Mouse (Mus musculus): ENCODE data around the gene Celsr1. TPM values are rescaled to one million over a fixed set of nuclear protein-coding genes. Genes with fewer than 3 reads are reported as not detected.

Gene Celsr1
- total and polyA plus RNA-seq, 2 experiments, result 2.4 to 11.5 TPM

DNA sequence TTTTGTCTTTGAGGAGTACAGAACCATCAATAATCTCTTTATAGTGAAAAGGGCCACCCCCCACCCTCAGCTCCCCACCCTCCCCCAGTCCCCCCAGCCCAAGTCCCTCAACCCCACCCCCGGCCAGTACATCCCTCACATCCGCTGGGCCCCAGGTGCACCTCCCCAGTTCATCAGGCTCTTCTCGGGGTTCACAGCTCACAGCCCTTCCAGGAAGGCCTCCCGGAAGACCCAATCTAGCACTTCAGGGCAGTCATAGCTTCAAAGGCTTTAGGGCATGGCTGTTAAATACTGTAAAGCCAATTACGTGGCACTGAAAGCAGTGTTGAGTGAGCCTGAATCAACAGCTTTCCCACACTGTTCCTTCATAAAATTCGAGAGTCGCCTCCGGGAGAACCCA lies 5.7 kb downstream of the Celsr1 start:
- Histone ChIP-seq H3K79me2 (ENCODE audit: control insufficient read depth, insufficient read depth, low read length) (no peaks in the 10 kb centered on the region), H3K4me3 (ENCODE audit: insufficient read depth, low read depth, low read length) (no peak overlapping the region), H3K27ac (replicated peaks; ENCODE audit: insufficient read depth, low read depth, low read length) (no peak overlapping the region), H3K9ac (ENCODE audit: low read depth, low read length) (no peak overlapping the region), H3K36me3 (ENCODE audit: control insufficient read depth, insufficient read depth, low read length) (no peaks in the 10 kb centered on the region), H3K27me3 (ENCODE audit: control insufficient read depth, insufficient read depth, low read length) (peaks cover 2% of the 10 kb centered on the region), H3K4me1 (ENCODE audit: control insufficient read depth, insufficient read depth, low read length) (no peaks in the 10 kb centered on the region)
- TF ChIP-seq POLR2A (IDR thresholded peaks at IDR 0.05; ENCODE audit: extremely low read depth, insufficient read depth, low read length), result no peak
- TF ChIP-seq CTCF (IDR thresholded peaks at IDR 0.05; ENCODE audit: low read depth, low read length), result no peak
- WGBS, result 78% methylated on average over 8 of the region's 8 CpGs
- no peak for DNase-seq (ENCODE audit: extremely low read depth, low read depth, low spot score)

DNA sequence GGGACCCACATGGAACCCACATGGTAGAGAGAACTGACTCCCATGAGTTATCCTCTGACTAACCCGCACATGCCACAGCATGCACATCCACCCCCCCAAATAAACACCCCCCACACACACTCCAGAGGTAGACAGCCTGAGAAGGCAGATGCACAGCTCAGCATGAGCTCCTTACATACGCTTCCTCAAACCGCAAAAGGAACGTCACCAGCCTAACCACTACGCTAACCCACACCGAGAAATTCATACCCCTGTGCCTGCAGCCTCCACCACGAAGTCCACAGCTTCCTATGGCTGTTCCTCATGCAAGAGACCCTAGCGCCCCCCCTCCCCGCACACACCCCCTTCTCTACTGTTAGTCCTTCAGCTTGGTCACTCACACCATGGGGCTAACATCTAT lies 11.6 kb downstream of the Celsr1 start:
- no peak for DNase-seq (ENCODE audit: extremely low read depth, low read depth, low spot score)
- no peaks in the 10 kb centered on the region for H3K27me3 ChIP-seq (ENCODE audit: control insufficient read depth, insufficient read depth, low read length)
- H3K9ac ChIP-seq (ENCODE audit: low read depth, low read length), result no peak overlapping the region
- H3K79me2 ChIP-seq (ENCODE audit: control insufficient read depth, insufficient read depth, low read length), result no peaks in the 10 kb centered on the region
- no peak overlapping the region for H3K27ac ChIP-seq (replicated peaks; ENCODE audit: insufficient read depth, low read depth, low read length)
- TF ChIP-seq POLR2A (IDR thresholded peaks at IDR 0.05; ENCODE audit: extremely low read depth, insufficient read depth, low read length) (no peak), CTCF (IDR thresholded peaks at IDR 0.05; ENCODE audit: low read depth, low read length) (no peak)
- H3K4me3 ChIP-seq (ENCODE audit: insufficient read depth, low read depth, low read length), result no peak overlapping the region
- WGBS, result 55% methylated on average over 9 of the region's 9 CpGs
- no peaks in the 10 kb centered on the region for H3K4me1 ChIP-seq (ENCODE audit: control insufficient read depth, insufficient read depth, low read length)
- no peaks in the 10 kb centered on the region for H3K36me3 ChIP-seq (ENCODE audit: control insufficient read depth, insufficient read depth, low read length)

DNA sequence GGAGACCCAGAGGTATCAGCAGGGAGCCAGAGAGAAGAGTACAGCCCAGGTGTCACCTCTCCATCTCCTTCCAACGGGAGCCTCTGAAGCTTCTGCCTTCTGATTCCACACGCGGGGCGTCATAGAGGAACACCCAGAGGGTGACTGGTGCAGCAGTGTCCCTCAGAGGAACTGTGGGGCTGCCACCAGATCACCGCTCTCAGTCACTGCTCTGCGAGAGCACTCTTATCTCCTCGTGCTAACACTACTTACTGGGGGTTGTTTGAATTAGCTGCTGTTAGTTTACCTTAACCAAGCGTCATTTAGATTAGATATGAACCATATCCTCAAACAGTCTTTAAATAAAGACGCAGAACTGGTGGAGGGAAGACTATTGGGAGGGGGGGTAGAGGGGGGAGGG lies 12.3 kb downstream of the Celsr1 start:
- H3K36me3 ChIP-seq (ENCODE audit: control insufficient read depth, insufficient read depth, low read length), result no peaks in the 10 kb centered on the region
- no peak for TF ChIP-seq POLR2A (IDR thresholded peaks at IDR 0.05; ENCODE audit: extremely low read depth, insufficient read depth, low read length)
- TF ChIP-seq CTCF (IDR thresholded peaks at IDR 0.05; ENCODE audit: low read depth, low read length), result no peak
- H3K27ac ChIP-seq (replicated peaks; ENCODE audit: insufficient read depth, low read depth, low read length), result no peak overlapping the region
- 14% methylated on average over 9 of the region's 9 CpGs for WGBS
- DNase-seq (ENCODE audit: extremely low read depth, low read depth, low spot score), result no peak
- no peaks in the 10 kb centered on the region for H3K27me3 ChIP-seq (ENCODE audit: control insufficient read depth, insufficient read depth, low read length)
- H3K9ac ChIP-seq (ENCODE audit: low read depth, low read length), result no peak overlapping the region
- no peaks in the 10 kb centered on the region for H3K79me2 ChIP-seq (ENCODE audit: control insufficient read depth, insufficient read depth, low read length)
- no peak overlapping the region for H3K4me3 ChIP-seq (ENCODE audit: insufficient read depth, low read depth, low read length)
- H3K4me1 ChIP-seq (ENCODE audit: control insufficient read depth, insufficient read depth, low read length), result no peaks in the 10 kb centered on the region

DNA sequence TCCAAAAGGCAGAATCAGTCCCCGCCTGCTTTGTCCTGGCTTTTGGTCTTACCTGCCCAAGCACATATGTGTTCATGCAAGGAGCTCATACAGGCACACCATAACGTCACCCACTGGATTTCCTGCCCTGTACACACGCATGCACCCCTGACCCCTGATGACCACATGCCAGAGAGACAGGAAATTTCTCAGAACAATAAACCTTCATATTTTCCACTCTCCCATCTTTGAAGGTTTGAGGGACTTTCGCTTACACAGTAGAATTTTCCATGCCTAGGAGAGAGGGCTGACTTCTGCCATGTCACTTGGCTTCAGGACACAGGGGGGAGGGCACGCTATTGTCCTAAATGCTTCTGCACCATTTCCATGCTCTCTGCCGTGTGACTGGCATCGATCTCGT lies 13.6 kb downstream of the Celsr1 start:
- TF ChIP-seq CTCF (IDR thresholded peaks at IDR 0.05; ENCODE audit: low read depth, low read length) (no peak), POLR2A (IDR thresholded peaks at IDR 0.05; ENCODE audit: extremely low read depth, insufficient read depth, low read length) (no peak)
- Histone ChIP-seq H3K4me1 (ENCODE audit: control insufficient read depth, insufficient read depth, low read length) (no peaks in the 10 kb centered on the region), H3K4me3 (ENCODE audit: insufficient read depth, low read depth, low read length) (no peak overlapping the region), H3K27ac (replicated peaks; ENCODE audit: insufficient read depth, low read depth, low read length) (no peak overlapping the region), H3K9ac (ENCODE audit: low read depth, low read length) (no peak overlapping the region), H3K36me3 (ENCODE audit: control insufficient read depth, insufficient read depth, low read length) (no peaks in the 10 kb centered on the region), H3K79me2 (ENCODE audit: control insufficient read depth, insufficient read depth, low read length) (no peaks in the 10 kb centered on the region), H3K27me3 (ENCODE audit: control insufficient read depth, insufficient read depth, low read length) (no peaks in the 10 kb centered on the region)
- 76% methylated on average over 8 of the region's 8 CpGs for WGBS
- DNase-seq (ENCODE audit: extremely low read depth, low read depth, low spot score), result no peak

DNA sequence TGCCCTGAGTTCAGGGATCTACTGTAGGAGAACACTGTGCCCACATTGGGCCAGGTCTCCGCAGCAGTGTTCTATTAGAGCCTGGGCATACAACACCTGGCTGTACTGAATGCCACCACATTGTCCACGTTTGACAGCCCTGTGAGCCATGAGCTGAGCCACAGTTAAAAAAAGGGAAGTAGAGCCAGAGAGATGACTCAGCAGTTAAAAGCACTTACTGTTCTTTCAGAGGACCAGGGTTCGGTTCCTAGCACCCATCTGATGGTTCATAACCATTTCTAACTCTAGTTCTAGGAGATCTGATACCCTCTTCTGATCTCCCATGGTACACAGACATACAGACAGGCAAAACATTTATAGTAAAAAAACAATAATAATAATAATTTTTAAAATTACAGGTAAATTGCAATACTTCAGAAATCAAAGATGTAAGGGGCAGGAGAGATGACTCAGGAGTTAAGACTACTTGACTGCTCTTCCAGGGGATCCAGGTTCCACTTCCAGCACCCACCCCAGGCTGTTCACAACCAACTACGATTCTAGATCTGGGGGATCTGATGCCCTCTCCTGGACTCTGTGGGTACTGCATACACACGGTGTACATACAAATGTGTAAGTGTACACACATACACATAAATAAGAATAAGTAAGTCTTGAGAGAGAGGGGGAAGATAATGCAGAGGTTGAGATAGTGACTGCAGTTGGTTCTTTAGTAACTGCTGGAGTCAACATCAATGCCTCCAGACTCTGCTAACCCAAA lies 14.6 kb downstream of the Celsr1 start:
- 92% methylated on average over 5 of the region's 5 CpGs for WGBS
- no peak overlapping the region for H3K4me3 ChIP-seq (ENCODE audit: insufficient read depth, low read depth, low read length)
- H3K27me3 ChIP-seq (ENCODE audit: control insufficient read depth, insufficient read depth, low read length), result no peaks in the 10 kb centered on the region
- no peak overlapping the region for H3K27ac ChIP-seq (replicated peaks; ENCODE audit: insufficient read depth, low read depth, low read length)
- no peak overlapping the region for H3K9ac ChIP-seq (ENCODE audit: low read depth, low read length)
- H3K79me2 ChIP-seq (ENCODE audit: control insufficient read depth, insufficient read depth, low read length), result no peaks in the 10 kb centered on the region
- no peaks in the 10 kb centered on the region for H3K4me1 ChIP-seq (ENCODE audit: control insufficient read depth, insufficient read depth, low read length)
- DNase-seq (ENCODE audit: extremely low read depth, low read depth, low spot score), result no peak
- no peaks in the 10 kb centered on the region for H3K36me3 ChIP-seq (ENCODE audit: control insufficient read depth, insufficient read depth, low read length)
- TF ChIP-seq CTCF (IDR thresholded peaks at IDR 0.05; ENCODE audit: low read depth, low read length) (no peak), POLR2A (IDR thresholded peaks at IDR 0.05; ENCODE audit: extremely low read depth, insufficient read depth, low read length) (no peak)

DNA sequence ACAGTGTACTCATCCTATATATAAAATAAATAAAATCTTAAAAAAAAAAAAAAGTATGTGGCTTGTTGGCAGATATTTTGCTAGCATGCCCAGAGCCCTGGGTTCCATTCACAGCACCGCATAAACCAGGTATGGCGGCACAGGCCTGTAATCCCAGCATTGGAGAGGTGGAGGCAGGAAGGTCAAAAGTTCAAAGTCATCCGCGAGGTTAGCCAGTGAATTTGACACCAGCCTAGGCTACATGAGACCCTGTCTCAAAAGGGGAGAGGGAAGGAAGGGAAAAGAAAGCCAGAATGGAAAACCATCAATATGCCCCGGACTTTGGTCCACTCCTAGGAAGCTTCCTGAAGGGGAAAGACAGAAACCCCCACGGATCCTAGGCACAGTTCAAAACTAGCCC lies 16.2 kb downstream of the Celsr1 start:
- Histone ChIP-seq H3K79me2 (ENCODE audit: control insufficient read depth, insufficient read depth, low read length) (no peaks in the 10 kb centered on the region), H3K36me3 (ENCODE audit: control insufficient read depth, insufficient read depth, low read length) (no peaks in the 10 kb centered on the region), H3K27me3 (ENCODE audit: control insufficient read depth, insufficient read depth, low read length) (no peaks in the 10 kb centered on the region), H3K4me1 (ENCODE audit: control insufficient read depth, insufficient read depth, low read length) (no peaks in the 10 kb centered on the region), H3K27ac (replicated peaks; ENCODE audit: insufficient read depth, low read depth, low read length) (no peak overlapping the region), H3K9ac (ENCODE audit: low read depth, low read length) (no peak overlapping the region), H3K4me3 (ENCODE audit: insufficient read depth, low read depth, low read length) (no peak overlapping the region)
- no peak for DNase-seq (ENCODE audit: extremely low read depth, low read depth, low spot score)
- no peak for TF ChIP-seq POLR2A (IDR thresholded peaks at IDR 0.05; ENCODE audit: extremely low read depth, insufficient read depth, low read length)
- TF ChIP-seq CTCF (IDR thresholded peaks at IDR 0.05; ENCODE audit: low read depth, low read length), result no peak
- 92% methylated on average over 6 of the region's 6 CpGs for WGBS
